Mouse (Mus musculus): ENCODE results near the gene Acsl6. TPM values are rescaled to one million over a fixed set of nuclear protein-coding genes. Genes with fewer than 3 reads are reported as not detected.

The Acsl6 gene
- 0.25 and 0.68 TPM in 2 replicates for polyA plus RNA-seq (2015; fragmentation: Nextera tagmentation; extraction: Ambion mirVana)

- Histone ChIP-seq H3K27me3 (ENCODE audit: control insufficient read depth, insufficient read depth, low read depth, low read length) (peaks cover 9% of the 10 kb centered on the region), H3K4me2 (ENCODE audit: low read depth, low read length) (peak within 1 kb of the TSS; percentile 89), H3K36me3 (ENCODE audit: control insufficient read depth, insufficient read depth, low read length) (no peaks in the 10 kb centered on the region), H3K4me3 (ENCODE audit: low read length) (peak within 1 kb of the TSS; percentile 52), H3K9me3 (ENCODE audit: control insufficient read depth, low read length) (no peaks in the 10 kb centered on the region), H3K9ac (ENCODE audit: low read length) (peak within 1 kb of the TSS; percentile 41; the same call in 1 of the 2 replicates), H3K27ac (ENCODE audit: low read length) (no peak within 1 kb of the TSS), H3K4me1 (replicated peaks; ENCODE audit: control insufficient read depth, insufficient read depth, low read length) (0 out of 2 replicates have a peak, but pooled peaks cover 2% of the 10 kb centered on the region)
- ATAC-seq (ENCODE audit: low read depth): no peak
- under 1% methylated on average over 58 of the region's 59 CpGs for WGBS
Measured at GRCm38 (mm10) chr11:54303728-54304470, at the start of gene Acsl6. Gene Acsl6, plus strand, starts transcription at chr11:54303798.

- Histone ChIP-seq H3K36me3 (ENCODE audit: control insufficient read depth, insufficient read depth, low read length) (no peaks in the 10 kb centered on the region), H3K4me1 (replicated peaks; ENCODE audit: control insufficient read depth, insufficient read depth, low read length) (peaks cover 17% of the 10 kb centered on the region), H3K4me2 (ENCODE audit: low read depth, low read length) (no peak overlapping the region), H3K9ac (ENCODE audit: low read length) (no peak overlapping the region), H3K4me3 (ENCODE audit: low read length) (no peak overlapping the region), H3K9me3 (ENCODE audit: control insufficient read depth, low read length) (no peaks in the 10 kb centered on the region), H3K27me3 (ENCODE audit: control insufficient read depth, insufficient read depth, low read depth, low read length) (no peaks in the 10 kb centered on the region), H3K27ac (ENCODE audit: low read length) (no peak overlapping the region)
- WGBS: 32% methylated on average over 4 of the region's 4 CpGs
- ATAC-seq (ENCODE audit: low read depth): no peak
Measured at GRCm38 (mm10) chr11:54254114-54254513, 49.5 kb upstream of the Acsl6 start.

GRCm38 (mm10) chr11:54256624-54257376 lies 46.8 kb upstream of the Acsl6 start:
- Histone ChIP-seq H3K9ac (ENCODE audit: low read length) (no peak overlapping the region), H3K9me3 (ENCODE audit: control insufficient read depth, low read length) (no peaks in the 10 kb centered on the region), H3K36me3 (ENCODE audit: control insufficient read depth, insufficient read depth, low read length) (no peaks in the 10 kb centered on the region), H3K4me2 (ENCODE audit: low read depth, low read length) (no peak overlapping the region), H3K4me1 (replicated peaks; ENCODE audit: control insufficient read depth, insufficient read depth, low read length) (peaks cover 3% of the 10 kb centered on the region; the same call in 1 of the 2 replicates), H3K27ac (ENCODE audit: low read length) (no peak overlapping the region), H3K27me3 (ENCODE audit: control insufficient read depth, insufficient read depth, low read depth, low read length) (no peaks in the 10 kb centered on the region), H3K4me3 (ENCODE audit: low read length) (no peak overlapping the region)
- WGBS: 49% methylated on average over 3 of the region's 3 CpGs
- ATAC-seq (ENCODE audit: low read depth): no peak

- no peaks in the 10 kb centered on the region for H3K4me1 ChIP-seq (replicated peaks; ENCODE audit: control insufficient read depth, insufficient read depth, low read length)
- no peaks in the 10 kb centered on the region for H3K27me3 ChIP-seq (ENCODE audit: control insufficient read depth, insufficient read depth, low read depth, low read length)
- H3K36me3 ChIP-seq (ENCODE audit: control insufficient read depth, insufficient read depth, low read length): no peaks in the 10 kb centered on the region
- H3K9me3 ChIP-seq (ENCODE audit: control insufficient read depth, low read length): no peaks in the 10 kb centered on the region
- no peak overlapping the region for H3K27ac ChIP-seq (ENCODE audit: low read length)
- no peak for ATAC-seq (ENCODE audit: low read depth)
- 25% methylated on average over 1 of the region's 1 CpGs for WGBS
- H3K9ac ChIP-seq (ENCODE audit: low read length): no peak overlapping the region
- no peak overlapping the region for H3K4me3 ChIP-seq (ENCODE audit: low read length)
- H3K4me2 ChIP-seq (ENCODE audit: low read depth, low read length): no peak overlapping the region
Measured at GRCm38 (mm10) chr11:54263405-54264031, 40.1 kb upstream of the Acsl6 start.

- H3K9ac ChIP-seq (ENCODE audit: low read length): no peak overlapping the region
- H3K9me3 ChIP-seq (ENCODE audit: control insufficient read depth, low read length): no peaks in the 10 kb centered on the region
- no peak overlapping the region for H3K4me2 ChIP-seq (ENCODE audit: low read depth, low read length)
- ATAC-seq (ENCODE audit: low read depth): no peak
- H3K27ac ChIP-seq (ENCODE audit: low read length): no peak overlapping the region
- H3K4me3 ChIP-seq (ENCODE audit: low read length): no peak overlapping the region
- no peaks in the 10 kb centered on the region for H3K36me3 ChIP-seq (ENCODE audit: control insufficient read depth, insufficient read depth, low read length)
- H3K27me3 ChIP-seq (ENCODE audit: control insufficient read depth, insufficient read depth, low read depth, low read length): no peaks in the 10 kb centered on the region
- WGBS: 49% methylated on average over 2 of the region's 2 CpGs
- H3K4me1 ChIP-seq (replicated peaks; ENCODE audit: control insufficient read depth, insufficient read depth, low read length): no peaks in the 10 kb centered on the region
Measured at GRCm38 (mm10) chr11:54264542-54264941, 39.1 kb upstream of the Acsl6 start.

- no peak for ATAC-seq (ENCODE audit: low read depth)
- Histone ChIP-seq H3K27me3 (ENCODE audit: control insufficient read depth, insufficient read depth, low read depth, low read length) (no peaks in the 10 kb centered on the region), H3K27ac (ENCODE audit: low read length) (no peak within 1 kb of the TSS), H3K36me3 (ENCODE audit: control insufficient read depth, insufficient read depth, low read length) (no peaks in the 10 kb centered on the region), H3K9me3 (ENCODE audit: control insufficient read depth, low read length) (no peaks in the 10 kb centered on the region), H3K4me1 (replicated peaks; ENCODE audit: control insufficient read depth, insufficient read depth, low read length) (no peaks in the 10 kb centered on the region), H3K4me3 (ENCODE audit: low read length) (no peak within 1 kb of the TSS), H3K9ac (ENCODE audit: low read length) (no peak within 1 kb of the TSS), H3K4me2 (ENCODE audit: low read depth, low read length) (no peak within 1 kb of the TSS)
- 77% methylated on average over 6 of the region's 6 CpGs for WGBS
Measured at GRCm38 (mm10) chr11:54267177-54267576, 36.4 kb upstream of the Acsl6 start, which contains the start of gene Il3. Gene Il3, minus strand, starts transcription at chr11:54267277.

- Histone ChIP-seq H3K4me1 (replicated peaks; ENCODE audit: control insufficient read depth, insufficient read depth, low read length) (no peaks in the 10 kb centered on the region), H3K4me2 (ENCODE audit: low read depth, low read length) (no peak overlapping the region), H3K9me3 (ENCODE audit: control insufficient read depth, low read length) (no peaks in the 10 kb centered on the region), H3K27ac (ENCODE audit: low read length) (no peak overlapping the region), H3K27me3 (ENCODE audit: control insufficient read depth, insufficient read depth, low read depth, low read length) (no peaks in the 10 kb centered on the region), H3K4me3 (ENCODE audit: low read length) (no peak overlapping the region), H3K9ac (ENCODE audit: low read length) (no peak overlapping the region), H3K36me3 (ENCODE audit: control insufficient read depth, insufficient read depth, low read length) (no peaks in the 10 kb centered on the region)
- 65% methylated on average over 3 of the region's 3 CpGs for WGBS
- ATAC-seq (ENCODE audit: low read depth): no peak
Measured at GRCm38 (mm10) chr11:54269191-54269896, 34.3 kb upstream of the Acsl6 start.

- Histone ChIP-seq H3K27me3 (ENCODE audit: control insufficient read depth, insufficient read depth, low read depth, low read length) (no peaks in the 10 kb centered on the region), H3K9ac (ENCODE audit: low read length) (no peak overlapping the region), H3K4me2 (ENCODE audit: low read depth, low read length) (no peak overlapping the region), H3K27ac (ENCODE audit: low read length) (no peak overlapping the region), H3K9me3 (ENCODE audit: control insufficient read depth, low read length) (no peaks in the 10 kb centered on the region), H3K4me3 (ENCODE audit: low read length) (no peak overlapping the region), H3K36me3 (ENCODE audit: control insufficient read depth, insufficient read depth, low read length) (no peaks in the 10 kb centered on the region), H3K4me1 (replicated peaks; ENCODE audit: control insufficient read depth, insufficient read depth, low read length) (no peaks in the 10 kb centered on the region)
- no peak for ATAC-seq (ENCODE audit: low read depth)
- 64% methylated on average over 5 of the region's 5 CpGs for WGBS
Measured at GRCm38 (mm10) chr11:54271437-54271949, 32.1 kb upstream of the Acsl6 start.
